Mouse (Mus musculus): ENCODE measurements at regions not wholly inside any gene's neighbourhood (a gene's known extent, or its start where the extent isn't known, plus 50 kb on each side); places are given as distances from the start of the nearest gene placed in this dataset.

GRCm38 (mm10) chr13:37509352-37509851 is 164.4 kb downstream of the Ly86 start:
- DNase-seq = no peak
- H3K4me1 ChIP-seq (ENCODE audit: insufficient read depth) = 0 out of 2 replicates have a peak, but pooled peaks cover 3% of the 10 kb centered on the region
- WGBS = 29% methylated on average over 12 of the region's 12 CpGs
- no peak overlapping the region for H3K27ac ChIP-seq (ENCODE audit: low read depth, low read length)
- H3K4me2 ChIP-seq (ENCODE audit: low read depth) = no peak overlapping the region
- H3K4me3 ChIP-seq (ENCODE audit: low read depth, low read length) = no peak overlapping the region
- H3K27me3 ChIP-seq (ENCODE audit: insufficient read depth, low read length) = no peaks in the 10 kb centered on the region
- H3K9me3 ChIP-seq (ENCODE audit: low read length) = no peaks in the 10 kb centered on the region
- TF ChIP-seq CTCF (IDR thresholded peaks at IDR 0.05; ENCODE audit: low read depth) = no peak
- H3K36me3 ChIP-seq (ENCODE audit: insufficient read depth) = no peaks in the 10 kb centered on the region
- peak; percentile 2; the same call in 1 of the 2 replicates for ATAC-seq
- H3K9ac ChIP-seq = no peak overlapping the region

GRCm38 (mm10) chr13:37510511-37510910 is 165.5 kb downstream of the Ly86 start:
- no peak overlapping the region for H3K27ac ChIP-seq (ENCODE audit: low read depth, low read length)
- 0 out of 2 replicates have a peak, but pooled peaks cover 7% of the 10 kb centered on the region for H3K4me1 ChIP-seq (ENCODE audit: insufficient read depth)
- no peaks in the 10 kb centered on the region for H3K9me3 ChIP-seq (ENCODE audit: low read length)
- H3K4me3 ChIP-seq (ENCODE audit: low read depth, low read length) = no peak overlapping the region
- H3K36me3 ChIP-seq (ENCODE audit: insufficient read depth) = no peaks in the 10 kb centered on the region
- TF ChIP-seq CTCF (IDR thresholded peaks at IDR 0.05; ENCODE audit: low read depth) = no peak
- DNase-seq = no peak
- H3K9ac ChIP-seq = no peak overlapping the region
- ATAC-seq = no peak
- 80% methylated on average over 6 of the region's 6 CpGs for WGBS
- H3K27me3 ChIP-seq (ENCODE audit: insufficient read depth, low read length) = no peaks in the 10 kb centered on the region
- no peak overlapping the region for H3K4me2 ChIP-seq (ENCODE audit: low read depth)

GRCm38 (mm10) chr13:37511006-37511405 is 166.0 kb downstream of the Ly86 start:
- no peak overlapping the region for H3K4me3 ChIP-seq (ENCODE audit: low read depth, low read length)
- no peak for TF ChIP-seq CTCF (IDR thresholded peaks at IDR 0.05; ENCODE audit: low read depth)
- no peak overlapping the region for H3K9ac ChIP-seq
- H3K27me3 ChIP-seq (ENCODE audit: insufficient read depth, low read length) = no peaks in the 10 kb centered on the region
- DNase-seq = no peak
- H3K36me3 ChIP-seq (ENCODE audit: insufficient read depth) = no peaks in the 10 kb centered on the region
- ATAC-seq = no peak
- no peaks in the 10 kb centered on the region for H3K9me3 ChIP-seq (ENCODE audit: low read length)
- 0 out of 2 replicates have a peak, but pooled peaks cover 7% of the 10 kb centered on the region for H3K4me1 ChIP-seq (ENCODE audit: insufficient read depth)
- no peak overlapping the region for H3K4me2 ChIP-seq (ENCODE audit: low read depth)
- H3K27ac ChIP-seq (ENCODE audit: low read depth, low read length) = no peak overlapping the region
- WGBS = 88% methylated on average over 6 of the region's 6 CpGs

- no peak for DNase-seq
Observed at GRCm38 (mm10) chr13:37511406-37511805, 166.4 kb downstream of the Ly86 start.

GRCm38 (mm10) chr13:37512781-37513180 is 167.8 kb downstream of the Ly86 start:
- Histone ChIP-seq H3K4me3 (ENCODE audit: low read depth, low read length) (no peak overlapping the region), H3K4me1 (ENCODE audit: insufficient read depth) (0 out of 2 replicates have a peak, but pooled peaks cover 7% of the 10 kb centered on the region), H3K36me3 (ENCODE audit: insufficient read depth) (no peaks in the 10 kb centered on the region), H3K27ac (ENCODE audit: low read depth, low read length) (no peak overlapping the region), H3K9ac (no peak overlapping the region), H3K9me3 (ENCODE audit: low read length) (no peaks in the 10 kb centered on the region), H3K4me2 (ENCODE audit: low read depth) (no peak overlapping the region), H3K27me3 (ENCODE audit: insufficient read depth, low read length) (peaks cover 6% of the 10 kb centered on the region)
- DNase-seq = no peak
- TF ChIP-seq CTCF (IDR thresholded peaks at IDR 0.05; ENCODE audit: low read depth) = no peak
- ATAC-seq = no peak
- 74% methylated on average over 3 of the region's 3 CpGs for WGBS

More at GRCm38 (mm10) chr13:37511406-37511805, 166.4 kb downstream of the Ly86 start:
- Histone ChIP-seq H3K4me3 (ENCODE audit: low read depth, low read length) (no peak overlapping the region), H3K27ac (ENCODE audit: low read depth, low read length) (no peak overlapping the region), H3K27me3 (ENCODE audit: insufficient read depth, low read length) (no peaks in the 10 kb centered on the region), H3K9ac (no peak overlapping the region), H3K9me3 (ENCODE audit: low read length) (no peaks in the 10 kb centered on the region), H3K4me1 (ENCODE audit: insufficient read depth) (0 out of 2 replicates have a peak, but pooled peaks cover 7% of the 10 kb centered on the region), H3K4me2 (ENCODE audit: low read depth) (no peak overlapping the region), H3K36me3 (ENCODE audit: insufficient read depth) (no peaks in the 10 kb centered on the region)
- WGBS = 89% methylated on average over 4 of the region's 4 CpGs
- ATAC-seq = no peak
- no peak for TF ChIP-seq CTCF (IDR thresholded peaks at IDR 0.05; ENCODE audit: low read depth)

- H3K9ac ChIP-seq = 0 out of 2 replicates have a peak overlapping the region, but pooled peaks have one; percentile 42
Observed at GRCm38 (mm10) chr13:37513206-37513904, 168.3 kb downstream of the Ly86 start.

More at GRCm38 (mm10) chr13:37513206-37513904, 168.3 kb downstream of the Ly86 start:
- TF ChIP-seq CTCF (IDR thresholded peaks at IDR 0.05; ENCODE audit: low read depth) = no peak
- no peaks in the 10 kb centered on the region for H3K9me3 ChIP-seq (ENCODE audit: low read length)
- no peaks in the 10 kb centered on the region for H3K36me3 ChIP-seq (ENCODE audit: insufficient read depth)
- 0 out of 2 replicates have a peak overlapping the region, but pooled peaks have one; percentile 23 for H3K4me2 ChIP-seq (ENCODE audit: low read depth)
- 33% methylated on average over 2 of the region's 2 CpGs for WGBS
- 0 out of 2 replicates have a peak, but pooled peaks cover 7% of the 10 kb centered on the region for H3K4me1 ChIP-seq (ENCODE audit: insufficient read depth)
- ATAC-seq (no peak), DNase-seq (no peak)
- no peak overlapping the region for H3K4me3 ChIP-seq (ENCODE audit: low read depth, low read length)
- peak overlapping the region; percentile 79 for H3K27ac ChIP-seq (ENCODE audit: low read depth, low read length)
- peaks cover 6% of the 10 kb centered on the region for H3K27me3 ChIP-seq (ENCODE audit: insufficient read depth, low read length)

Measured in forebrain, postnatal 0 days (tissue).